Mouse (Mus musculus) lung, embryonic 14.5 days (tissue): ENCODE results near the gene Celsr1. TPM values are rescaled to one million over a fixed set of nuclear protein-coding genes. Genes with fewer than 3 reads are reported as not detected.
A peak's percentile ranks its signal among the peaks of the same experiment; 100 is the strongest.

Experiments
- ATAC-seq: fragments of 200-750 bp; cut with Nextera tagmentation; 2 replicates; pipeline ENCODE4 v1.8.0; 2017; ENCODE audit warnings: mild to moderate bottlenecking, moderate TSS enrichment, moderate library complexity; ENCODE audit not compliant: insufficient read depth
- DNase-seq: peaks from one replicate; pipeline ENCODE4 v3.0.0-alpha.2; 2015
- H3K27ac ChIP-seq: fragments of 300-500 bp; sonication (generic); 2 replicates; pipeline ENCODE4 v1.5.1; 2014; ENCODE audit warnings: low read depth, mild to moderate bottlenecking, moderate library complexity
- H3K27me3 ChIP-seq: fragments of 300-500 bp; sonication (generic); 2 replicates; pipeline ENCODE4 v1.6.1; 2014; ENCODE audit warnings: low read length, control low read depth; ENCODE audit not compliant: insufficient read depth
- H3K36me3 ChIP-seq: fragments of 300-500 bp; sonication (generic); 2 replicates; pipeline ENCODE4 v1.6.1; 2014; ENCODE audit warnings: control low read depth; ENCODE audit not compliant: insufficient read depth
- H3K4me1 ChIP-seq: fragments of 300-500 bp; sonication (generic); 2 replicates; pipeline ENCODE4 v1.6.1; 2014; ENCODE audit warnings: antibody characterized with exemption, control low read depth; ENCODE audit not compliant: insufficient read depth
- H3K4me2 ChIP-seq: fragments of 300-500 bp; sonication (generic); 2 replicates; pipeline ENCODE4 v1.6.1; 2014; ENCODE audit warnings: mild to moderate bottlenecking
- H3K4me3 ChIP-seq: fragments of 300-500 bp; sonication (generic); 2 replicates; pipeline ENCODE4 v1.5.1; 2014; ENCODE audit warnings: low read depth, low read length
- H3K9ac ChIP-seq: fragments of 300-500 bp; sonication (generic); 2 replicates; pipeline ENCODE4 v1.6.1; 2014
- H3K9me3 ChIP-seq: fragments of 300-500 bp; sonication (generic); 2 replicates; pipeline ENCODE4 v1.6.1; 2016; ENCODE audit warnings: low read depth, low read length, control low read depth
- CTCF ChIP-seq: IDR thresholded peaks from 2 replicates; pipeline ENCODE4 v1.5.1; 2016; ENCODE audit warnings: antibody characterized with exemption, low read depth
- WGBS: fragments of 180-500 bp; shearing (Covaris S2); extraction: QIAGEN DNeasy Blood & Tissue Kit; methylation state at CpG from one replicate; pipeline ENCODE4 v1.1.7; 2014; 5-methylcytosine and 5-hydroxymethylcytosine counted together
- polyA plus RNA-seq: library from polyadenylated mRNA; unstranded; fragments of >200 nt; fragmentation: Nextera tagmentation; extraction: Ambion mirVana; gene quantifications from 2 replicates; pipeline ENCODE4 v1.2.1, GENCODE M21; 2014

Celsr1 gene
- polyA plus RNA-seq, 1 experiment from 2014 or later, result 9.9 TPM

DNA sequence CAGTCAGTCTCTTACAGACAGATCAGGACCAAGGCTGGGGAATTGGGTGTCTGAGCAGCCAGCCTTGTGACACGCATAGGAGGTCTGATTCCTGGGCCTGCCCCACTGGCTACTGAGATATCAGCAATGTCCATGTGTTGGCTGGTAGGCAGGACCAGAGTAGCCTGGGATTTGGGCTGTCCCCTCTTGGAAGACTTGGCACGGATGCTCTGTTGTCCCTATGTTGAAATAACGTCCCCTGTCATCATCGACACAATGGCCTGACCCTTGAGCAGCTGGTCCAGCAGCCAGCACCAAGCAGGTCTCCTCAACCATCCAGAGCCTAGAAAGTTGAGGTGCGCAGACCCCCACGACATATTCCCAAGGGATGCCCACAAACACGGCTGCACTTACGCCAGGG is 70.9 kb downstream of the Celsr1 start:
- ATAC-seq (no peak), DNase-seq (no peak)
- Histone ChIP-seq H3K9me3 (no peaks in the 10 kb centered on the region), H3K36me3 (peaks cover 11% of the 10 kb centered on the region; the same call in 1 of the 2 replicates), H3K4me2 (no peak overlapping the region), H3K4me1 (peaks cover 3% of the 10 kb centered on the region; the same call in 1 of the 2 replicates), H3K4me3 (no peak overlapping the region), H3K9ac (no peak overlapping the region), H3K27ac (no peak overlapping the region), H3K27me3 (no peaks in the 10 kb centered on the region)
- WGBS, result 89% methylated on average over 8 of the region's 8 CpGs
- no peak for TF ChIP-seq CTCF

- Histone ChIP-seq H3K4me2 (no peak overlapping the region), H3K9me3 (no peaks in the 10 kb centered on the region), H3K27me3 (no peaks in the 10 kb centered on the region), H3K4me1 (no peaks in the 10 kb centered on the region), H3K4me3 (no peak overlapping the region), H3K9ac (no peak overlapping the region), H3K36me3 (peaks cover 11% of the 10 kb centered on the region; the same call in 1 of the 2 replicates), H3K27ac (no peak overlapping the region)
- 66% methylated on average over 4 of the region's 4 CpGs for WGBS
- no peak for ATAC-seq
- no peak for TF ChIP-seq CTCF
- no peak for DNase-seq
Measured at GRCm38 (mm10) chr15:85961651-85962050, 71.9 kb downstream of the Celsr1 start.

GRCm38 (mm10) chr15:85961131-85961530 is 72.4 kb downstream of the Celsr1 start:
- ATAC-seq (no peak), DNase-seq (no peak)
- no peak overlapping the region for H3K4me2 ChIP-seq
- 50% methylated on average over 7 of the region's 7 CpGs for WGBS
- no peaks in the 10 kb centered on the region for H3K9me3 ChIP-seq
- no peaks in the 10 kb centered on the region for H3K4me1 ChIP-seq
- peaks cover 11% of the 10 kb centered on the region; the same call in 1 of the 2 replicates for H3K36me3 ChIP-seq
- no peak overlapping the region for H3K9ac ChIP-seq
- TF ChIP-seq CTCF, result no peak
- no peak overlapping the region for H3K4me3 ChIP-seq
- no peak overlapping the region for H3K27ac ChIP-seq
- H3K27me3 ChIP-seq, result no peaks in the 10 kb centered on the region

- H3K27me3 ChIP-seq, result no peaks in the 10 kb centered on the region
- DNase-seq (no peak), ATAC-seq (no peak)
- no peak overlapping the region for H3K9ac ChIP-seq
- no peaks in the 10 kb centered on the region for H3K9me3 ChIP-seq
- no peak overlapping the region for H3K27ac ChIP-seq
- peaks cover 8% of the 10 kb centered on the region; the same call in 1 of the 2 replicates for H3K36me3 ChIP-seq
- no peak overlapping the region for H3K4me2 ChIP-seq
- no peaks in the 10 kb centered on the region for H3K4me1 ChIP-seq
- no peak overlapping the region for H3K4me3 ChIP-seq
- TF ChIP-seq CTCF, result no peak
- WGBS, result 64% methylated on average over 6 of the region's 6 CpGs
Measured at GRCm38 (mm10) chr15:85956202-85956601, 77.4 kb downstream of the Celsr1 start.

DNA sequence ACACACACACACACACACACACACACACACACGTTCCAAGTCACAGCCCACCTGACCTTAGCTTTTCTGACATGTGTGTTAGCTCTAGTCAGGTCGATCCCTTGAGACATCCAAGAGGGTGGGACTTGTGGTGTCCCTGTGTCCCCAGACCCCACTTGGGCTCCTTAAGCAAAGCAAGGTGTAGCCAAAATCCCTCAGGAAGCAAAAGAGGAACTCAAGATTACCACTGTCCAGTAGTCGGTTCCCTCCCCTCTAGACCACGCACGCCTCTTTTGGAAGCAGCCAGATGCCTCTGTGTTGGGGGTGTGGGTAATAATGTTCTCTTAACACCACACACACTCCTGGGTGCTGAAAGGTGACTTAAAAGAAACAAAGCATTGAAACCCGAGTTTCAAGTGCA is 80.1 kb downstream of the Celsr1 start:
- no peak overlapping the region for H3K4me2 ChIP-seq
- no peak for TF ChIP-seq CTCF
- no peak overlapping the region for H3K4me3 ChIP-seq
- H3K4me1 ChIP-seq, result peaks cover 4% of the 10 kb centered on the region; the same call in 1 of the 2 replicates
- H3K9me3 ChIP-seq, result no peaks in the 10 kb centered on the region
- ATAC-seq (no peak), DNase-seq (no peak)
- no peaks in the 10 kb centered on the region for H3K27me3 ChIP-seq
- H3K27ac ChIP-seq, result no peak overlapping the region
- no peak overlapping the region for H3K9ac ChIP-seq
- WGBS, result 73% methylated on average over 6 of the region's 6 CpGs
- 0 out of 2 replicates have a peak, but pooled peaks cover 2% of the 10 kb centered on the region for H3K36me3 ChIP-seq

GRCm38 (mm10) chr15:85949421-85950164 is 84.0 kb downstream of the Celsr1 start:
- peaks cover 4% of the 10 kb centered on the region; the same call in 1 of the 2 replicates for H3K4me1 ChIP-seq
- H3K27me3 ChIP-seq, result no peaks in the 10 kb centered on the region
- H3K9ac ChIP-seq, result no peak overlapping the region
- H3K27ac ChIP-seq, result peak overlapping the region; percentile 60
- WGBS, result 57% methylated on average over 16 of the region's 16 CpGs
- ATAC-seq (peak; percentile 48; the same call in 1 of the 2 replicates), DNase-seq (peak; percentile 52)
- H3K36me3 ChIP-seq, result 0 out of 2 replicates have a peak, but pooled peaks cover 2% of the 10 kb centered on the region
- no peak overlapping the region for H3K4me2 ChIP-seq
- TF ChIP-seq CTCF, result no peak
- H3K9me3 ChIP-seq, result no peaks in the 10 kb centered on the region
- no peak overlapping the region for H3K4me3 ChIP-seq

GRCm38 (mm10) chr15:85947967-85948366 is 85.6 kb downstream of the Celsr1 start:
- WGBS, result 45% methylated on average over 8 of the region's 8 CpGs
- Histone ChIP-seq H3K9me3 (no peaks in the 10 kb centered on the region), H3K27me3 (no peaks in the 10 kb centered on the region), H3K4me1 (peaks cover 4% of the 10 kb centered on the region; the same call in 1 of the 2 replicates), H3K9ac (no peak overlapping the region), H3K4me2 (no peak overlapping the region), H3K4me3 (no peak overlapping the region), H3K36me3 (no peaks in the 10 kb centered on the region), H3K27ac (peak overlapping the region; percentile 54; the same call in 1 of the 2 replicates)
- DNase-seq (no peak), ATAC-seq (no peak)
- TF ChIP-seq CTCF, result no peak
